Mouse (Mus musculus) midbrain, embryonic 16.5 days (tissue): ENCODE measurements at regions not wholly inside any gene's neighbourhood (a gene's known extent, or its start where the extent isn't known, plus 50 kb on each side); places are given as distances from the start of the nearest gene placed in this dataset.

Experiments
- ATAC-seq: fragments of 200-750 bp; cut with Nextera tagmentation; 2 replicates; pipeline ENCODE4 v1.8.0; 2017; ENCODE audit warnings: moderate TSS enrichment
- H3K27ac ChIP-seq: fragments of 300-500 bp; sonication (generic); 2 replicates; pipeline ENCODE4 v1.5.1; 2014; ENCODE audit warnings: mild to moderate bottlenecking, low read length, mixed read lengths
- H3K27me3 ChIP-seq: fragments of 300-500 bp; sonication (generic); 2 replicates; pipeline ENCODE4 v1.6.1; 2014; ENCODE audit warnings: low read depth, low read length, mixed read lengths; ENCODE audit not compliant: control insufficient read depth, insufficient read depth
- H3K36me3 ChIP-seq: fragments of 300-500 bp; sonication (generic); 2 replicates; pipeline ENCODE4 v1.6.1; 2014; ENCODE audit warnings: mild to moderate bottlenecking, low read length, moderate library complexity, mixed read lengths; ENCODE audit not compliant: control insufficient read depth, insufficient read depth
- H3K4me1 ChIP-seq: fragments of 300-500 bp; sonication (generic); 2 replicates; pipeline ENCODE4 v1.6.1; 2014; ENCODE audit warnings: mild to moderate bottlenecking, low read length, mixed read lengths; ENCODE audit not compliant: control insufficient read depth, insufficient read depth
- H3K4me2 ChIP-seq: fragments of 300-500 bp; sonication (generic); 2 replicates; pipeline ENCODE4 v1.6.1; 2014; ENCODE audit warnings: mild to moderate bottlenecking, low read length, mixed read lengths
- H3K4me3 ChIP-seq: fragments of 300-500 bp; sonication (generic); 2 replicates; pipeline ENCODE4 v1.5.1; 2014; ENCODE audit warnings: low read depth, mild to moderate bottlenecking, low read length, moderate library complexity, mixed read lengths
- H3K9ac ChIP-seq: fragments of 300-500 bp; sonication (generic); 2 replicates; pipeline ENCODE4 v1.6.1; 2014; ENCODE audit warnings: low read depth, low read length, mixed read lengths
- H3K9me3 ChIP-seq: fragments of 300-500 bp; sonication (generic); replicated peaks from 2 replicates; pipeline ENCODE4 v1.6.1; 2014; ENCODE audit warnings: mild to moderate bottlenecking, low read length, mixed read lengths; ENCODE audit not compliant: control insufficient read depth, poor library complexity, severe bottlenecking
- WGBS: fragments of 180-500 bp; shearing (Covaris S2); extraction: QIAGEN DNeasy Blood & Tissue Kit; methylation state at CpG from one replicate; pipeline ENCODE4 v1.1.7; 2014; 5-methylcytosine and 5-hydroxymethylcytosine counted together

DNA sequence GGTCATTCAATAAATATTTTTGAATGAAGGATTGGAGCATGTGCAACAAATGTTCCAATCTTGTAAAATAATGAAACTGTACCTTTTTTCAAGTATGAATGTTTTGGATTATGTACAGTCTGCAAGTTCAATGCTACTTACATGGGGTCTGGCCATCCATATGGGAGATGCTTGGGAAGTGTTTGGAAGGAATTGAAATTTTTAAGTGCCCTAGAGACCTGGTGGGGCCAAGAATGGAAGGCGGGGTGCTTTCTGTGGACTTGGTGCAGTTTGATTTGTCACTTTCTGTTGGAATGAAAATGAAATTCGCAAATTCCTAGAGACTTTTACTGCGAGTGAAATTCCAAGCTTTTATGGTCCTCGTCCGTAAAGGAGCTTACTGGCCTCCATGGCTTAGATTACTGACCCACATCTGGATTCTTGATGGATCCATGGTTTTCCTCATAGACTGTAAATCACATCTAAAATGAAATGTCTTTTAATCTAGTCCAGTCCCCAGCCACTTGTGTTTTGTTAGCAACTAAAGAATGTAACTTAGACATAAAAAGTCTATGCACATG lies 90.3 kb upstream of the 1810046K07Rik start:
- no peaks in the 10 kb centered on the region for H3K27me3 ChIP-seq
- 93% methylated on average over 5 of the region's 5 CpGs for WGBS

DNA sequence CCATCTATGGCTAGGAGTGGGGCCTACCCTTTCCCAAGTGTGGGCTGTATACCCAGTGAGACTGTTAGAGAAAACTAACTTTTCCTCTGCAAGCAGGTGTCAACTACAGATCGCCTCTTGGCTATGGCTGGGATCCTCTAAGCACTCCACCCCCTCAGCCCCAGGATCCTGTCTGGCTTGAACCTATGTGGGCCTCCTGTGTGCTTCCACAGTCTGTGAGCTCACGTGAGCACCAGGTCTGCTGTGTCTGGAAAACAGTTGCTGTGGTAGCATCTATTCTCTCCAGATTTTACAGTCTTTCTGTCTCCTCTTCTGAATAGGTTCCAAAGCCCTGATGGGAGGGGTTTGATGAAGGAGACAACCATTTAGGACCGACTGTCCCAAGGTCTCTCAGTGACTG lies 93.8 kb upstream of the 1810046K07Rik start:
- Histone ChIP-seq H3K4me1 (no peaks in the 10 kb centered on the region), H3K36me3 (no peaks in the 10 kb centered on the region), H3K9me3 (no peaks in the 10 kb centered on the region), H3K9ac (no peak overlapping the region), H3K27me3 (no peaks in the 10 kb centered on the region), H3K4me2 (no peak overlapping the region), H3K27ac (no peak overlapping the region), H3K4me3 (no peak overlapping the region)
- ATAC-seq: no peak
- WGBS: 56% methylated on average over 3 of the region's 3 CpGs

More for the DNA sequence above, 90.3 kb upstream of the 1810046K07Rik start:
- Histone ChIP-seq H3K4me2 (no peak overlapping the region), H3K4me1 (no peaks in the 10 kb centered on the region), H3K9ac (no peak overlapping the region), H3K4me3 (no peak overlapping the region), H3K9me3 (no peaks in the 10 kb centered on the region), H3K36me3 (no peaks in the 10 kb centered on the region), H3K27ac (no peak overlapping the region)
- ATAC-seq: no peak

DNA sequence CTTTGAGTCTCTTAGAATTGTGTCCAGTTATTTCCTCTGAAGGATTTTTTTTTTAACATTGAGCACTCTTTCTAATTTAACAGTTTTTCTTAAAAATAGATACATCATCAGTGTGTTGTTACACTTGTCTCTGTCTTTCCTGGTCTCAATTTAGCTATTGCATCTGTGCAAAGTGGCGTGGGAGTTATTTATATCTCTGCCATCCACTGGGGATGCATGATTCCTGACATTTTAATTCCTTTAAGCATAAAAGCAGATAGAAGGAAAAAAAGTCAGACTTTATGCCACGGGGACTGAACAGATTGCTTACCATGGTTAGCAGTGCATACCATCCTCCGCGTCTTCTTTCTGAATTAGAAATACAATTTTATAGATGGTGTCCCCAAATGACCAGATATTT lies 94.6 kb upstream of the 1810046K07Rik start:
- no peak for ATAC-seq
- 62% methylated on average over 4 of the region's 4 CpGs for WGBS
- Histone ChIP-seq H3K4me3 (no peak overlapping the region), H3K9ac (no peak overlapping the region), H3K27me3 (no peaks in the 10 kb centered on the region), H3K4me2 (no peak overlapping the region), H3K9me3 (no peaks in the 10 kb centered on the region), H3K36me3 (no peaks in the 10 kb centered on the region), H3K27ac (no peak overlapping the region), H3K4me1 (no peaks in the 10 kb centered on the region)

DNA sequence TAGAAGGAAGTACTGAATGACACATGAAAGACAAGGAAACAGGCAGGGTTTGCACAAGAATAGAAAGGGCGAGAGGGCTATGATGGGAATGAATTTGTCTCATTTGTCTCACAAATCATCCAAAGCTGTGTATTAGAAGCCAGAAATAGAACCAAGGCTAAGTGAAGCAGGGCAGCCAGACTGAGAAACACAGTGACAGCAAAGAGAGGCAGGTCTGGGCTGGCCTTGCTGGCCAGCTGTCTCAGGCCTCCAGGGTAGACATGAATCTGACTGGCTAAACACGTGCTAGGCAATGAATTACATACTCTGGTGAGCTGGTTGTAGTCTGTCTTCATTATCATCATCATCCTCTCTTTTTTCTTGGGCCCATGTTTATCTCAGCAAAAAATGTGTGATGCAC lies 101.7 kb upstream of the 1810046K07Rik start:
- Histone ChIP-seq H3K36me3 (no peaks in the 10 kb centered on the region), H3K27me3 (no peaks in the 10 kb centered on the region), H3K4me1 (peaks cover 3% of the 10 kb centered on the region; the same call in 1 of the 2 replicates), H3K27ac (no peak overlapping the region), H3K9me3 (no peaks in the 10 kb centered on the region), H3K4me3 (no peak overlapping the region), H3K9ac (no peak overlapping the region), H3K4me2 (no peak overlapping the region)
- ATAC-seq: no peak
- WGBS: 69% methylated on average over 2 of the region's 2 CpGs

DNA sequence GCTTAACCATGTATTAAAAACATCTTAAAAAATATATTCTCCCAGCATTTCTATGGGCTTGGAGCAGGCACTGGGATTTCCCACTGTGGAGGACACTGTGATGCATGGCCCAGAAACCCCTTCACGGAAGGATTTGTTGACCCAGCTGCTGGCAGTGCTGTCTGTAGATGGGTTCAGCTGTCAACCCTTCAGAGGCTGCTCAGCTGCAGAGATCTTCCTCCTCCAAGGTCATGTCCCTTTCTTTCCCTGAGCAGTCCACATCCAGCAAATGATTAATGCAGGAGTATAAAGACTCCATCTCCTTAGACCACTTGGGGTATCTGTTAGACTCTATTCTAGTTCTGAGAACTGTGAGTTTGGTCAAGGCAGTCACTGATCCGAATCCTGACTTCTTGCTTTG lies 108.4 kb upstream of the 1810046K07Rik start:
- ATAC-seq: no peak

GRCm38 (mm10) chr9:51441773-51442381 lies 113.2 kb upstream of the 1810046K07Rik start:
- H3K36me3 ChIP-seq: no peaks in the 10 kb centered on the region
- H3K9me3 ChIP-seq: no peaks in the 10 kb centered on the region; the same call in 1 of the 2 replicates
- no peak overlapping the region for H3K9ac ChIP-seq
- H3K27ac ChIP-seq: peak overlapping the region; percentile 64
- H3K4me1 ChIP-seq: peaks cover 8% of the 10 kb centered on the region; the same call in 1 of the 2 replicates
- WGBS: 7% methylated on average over 5 of the region's 5 CpGs
- peak; percentile 85 for ATAC-seq
- no peak overlapping the region for H3K4me3 ChIP-seq
- no peaks in the 10 kb centered on the region for H3K27me3 ChIP-seq
- H3K4me2 ChIP-seq: peak overlapping the region; percentile 38

More for the DNA sequence above, 108.4 kb upstream of the 1810046K07Rik start:
- Histone ChIP-seq H3K9ac (no peak overlapping the region), H3K36me3 (no peaks in the 10 kb centered on the region), H3K4me2 (no peak overlapping the region), H3K27ac (no peak overlapping the region), H3K9me3 (no peaks in the 10 kb centered on the region), H3K27me3 (no peaks in the 10 kb centered on the region), H3K4me1 (peaks cover 9% of the 10 kb centered on the region), H3K4me3 (no peak overlapping the region)
- 70% methylated on average over 2 of the region's 2 CpGs for WGBS

DNA sequence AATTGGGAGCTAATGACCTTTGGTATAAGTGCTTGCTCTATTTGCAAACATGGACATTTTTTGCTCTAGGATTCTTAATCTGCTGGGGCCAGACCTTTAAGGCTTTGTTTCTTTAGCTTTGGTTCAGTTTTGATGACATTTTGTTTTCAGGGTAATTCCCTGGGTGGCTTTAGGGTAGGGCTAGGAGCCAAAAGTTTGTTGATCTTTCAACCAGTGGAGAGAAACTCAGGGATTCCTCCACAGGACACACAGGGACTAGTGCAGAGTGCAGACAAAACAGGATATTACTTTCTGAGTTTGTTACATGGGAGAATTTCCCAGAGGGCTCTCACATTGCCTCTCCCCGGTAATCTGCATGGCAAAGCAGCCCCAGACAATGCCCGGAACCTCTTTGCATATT lies 127.0 kb upstream of the 1810046K07Rik start:
- Histone ChIP-seq H3K9me3 (no peaks in the 10 kb centered on the region), H3K4me3 (no peak overlapping the region), H3K27ac (no peak overlapping the region), H3K27me3 (no peaks in the 10 kb centered on the region), H3K36me3 (no peaks in the 10 kb centered on the region), H3K4me1 (no peaks in the 10 kb centered on the region), H3K4me2 (no peak overlapping the region), H3K9ac (no peak overlapping the region)
- ATAC-seq: no peak
- WGBS: 39% methylated on average over 2 of the region's 2 CpGs

GRCm38 (mm10) chr9:51462463-51463024 lies 133.8 kb upstream of the 1810046K07Rik start:
- Histone ChIP-seq H3K4me1 (no peaks in the 10 kb centered on the region), H3K4me2 (no peak overlapping the region), H3K9ac (no peak overlapping the region)

DNA sequence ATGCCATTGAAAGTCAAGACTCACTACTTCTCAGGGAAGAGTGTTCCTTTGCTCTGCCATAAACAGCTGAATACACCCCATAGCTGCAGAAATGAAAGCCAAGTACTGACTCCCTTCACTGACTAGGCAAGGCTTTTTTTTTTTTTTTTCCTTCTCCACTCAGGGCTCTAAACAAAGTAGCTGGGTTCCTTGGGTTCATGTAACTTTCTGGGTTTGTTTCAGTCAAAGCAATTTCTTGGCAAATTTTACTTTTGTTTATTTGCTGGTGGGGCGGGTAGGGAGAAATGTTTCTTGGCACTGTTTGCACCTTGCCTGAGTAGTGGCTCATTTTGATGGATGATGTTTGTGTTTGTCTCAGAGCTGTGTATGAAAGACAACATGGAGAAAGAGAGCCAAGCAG lies 141.3 kb upstream of the 1810046K07Rik start:
- Histone ChIP-seq H3K4me3 (no peak overlapping the region), H3K27ac (no peak overlapping the region), H3K4me1 (no peaks in the 10 kb centered on the region), H3K9ac (no peak overlapping the region), H3K36me3 (no peaks in the 10 kb centered on the region), H3K9me3 (no peaks in the 10 kb centered on the region), H3K4me2 (no peak overlapping the region), H3K27me3 (no peaks in the 10 kb centered on the region)
- no peak for ATAC-seq
- 96% methylated on average over 1 of the region's 1 CpGs for WGBS

More at GRCm38 (mm10) chr9:51462463-51463024, 133.8 kb upstream of the 1810046K07Rik start:
- ATAC-seq: no peak
- Histone ChIP-seq H3K9me3 (no peaks in the 10 kb centered on the region), H3K36me3 (no peaks in the 10 kb centered on the region), H3K27ac (no peak overlapping the region), H3K4me3 (no peak overlapping the region), H3K27me3 (no peaks in the 10 kb centered on the region)
- 89% methylated on average over 6 of the region's 6 CpGs for WGBS
